In genomic region chr19:40348175-40348574, GRCm38 (mm10) we compare ENCODE assay signal across 9 mouse cellular contexts.
DNase-seq lines count a peak whose midpoint lies in the region; ATAC-seq lines count a peak whose summit lies in the region.
"Had no signal": no experiment of that assay in that cellular context is flagged by ENCODE, and none has a peak within 500 bp of the region (broad histone marks: within the 10 kb centered on the region; RNA-seq: fewer than 3 reads in every experiment).

No protein-coding gene starts in this region.

- no peak overlapping the region for H3K4me2 ChIP-seq in forebrain, embryonic 11.5 days (ENCODE audit: low read depth, low read length, severe bottlenecking)
- no peak overlapping the region for H3K4me2 ChIP-seq in midbrain, embryonic 12.5 days (replicated peaks)
- H3K4me2 ChIP-seq: liver, embryonic 12.5 days had no signal

- no peak overlapping the region for H3K27ac ChIP-seq in heart, embryonic 10.5 days
- H3K27ac ChIP-seq in forebrain, embryonic 11.5 days (ENCODE audit: low read depth, low read length) = peak overlapping the region; percentile 9; the same call in 1 of the 2 replicates
- H3K27ac ChIP-seq in midbrain, embryonic 12.5 days (replicated peaks) = peak overlapping the region; percentile 68
- H3K27ac ChIP-seq: liver, embryonic 12.5 days had no signal

- 85% methylated on average over 7 of the region's 7 CpGs for WGBS in heart, embryonic 10.5 days
- WGBS in forebrain, embryonic 11.5 days = 60% methylated on average over 7 of the region's 7 CpGs
- 46% methylated on average over 7 of the region's 7 CpGs for WGBS in midbrain, embryonic 12.5 days

- no peaks in the 10 kb centered on the region for H3K27me3 ChIP-seq in heart, embryonic 10.5 days (ENCODE audit: insufficient read depth, poor library complexity, severe bottlenecking)
- no peaks in the 10 kb centered on the region for H3K27me3 ChIP-seq in forebrain, embryonic 11.5 days (ENCODE audit: control insufficient read depth, insufficient read depth, low read length)
- H3K27me3 ChIP-seq in midbrain, embryonic 12.5 days = no peaks in the 10 kb centered on the region
- H3K27me3 ChIP-seq: liver, embryonic 12.5 days had no signal

- peaks cover 42% of the 10 kb centered on the region for H3K36me3 ChIP-seq in heart, embryonic 10.5 days
- no peaks in the 10 kb centered on the region; the same call in 1 of the 2 replicates for H3K36me3 ChIP-seq in forebrain, embryonic 11.5 days (ENCODE audit: control insufficient read depth, insufficient read depth, low read length)
- H3K36me3 ChIP-seq in midbrain, embryonic 12.5 days = no peaks in the 10 kb centered on the region

- ATAC-seq in forebrain, embryonic 11.5 days (replicated peaks; ENCODE audit: low FRiP score) = no peak; the same call in 1 of the 2 replicates
- peak; percentile 73 for ATAC-seq in midbrain, embryonic 12.5 days (ENCODE audit: low FRiP score, low read depth)
- ATAC-seq: liver, embryonic 12.5 days had no signal

- H3K9ac ChIP-seq in forebrain, embryonic 11.5 days (ENCODE audit: low read length) = no peak overlapping the region
- no peak overlapping the region for H3K9ac ChIP-seq in midbrain, embryonic 12.5 days (replicated peaks)
- H3K9ac ChIP-seq: liver, embryonic 12.5 days had no signal

- H3K4me1 ChIP-seq in heart, embryonic 10.5 days = no peaks in the 10 kb centered on the region
- H3K4me1 ChIP-seq in forebrain, embryonic 11.5 days (replicated peaks; ENCODE audit: control insufficient read depth, insufficient read depth, low read length) = peaks cover 10% of the 10 kb centered on the region
- H3K4me1 ChIP-seq in midbrain, embryonic 12.5 days = peaks cover 31% of the 10 kb centered on the region
- H3K4me1 ChIP-seq: liver, embryonic 12.5 days had no signal

- no peaks in the 10 kb centered on the region for H3K9me3 ChIP-seq in heart, embryonic 10.5 days
- no peaks in the 10 kb centered on the region for H3K9me3 ChIP-seq in forebrain, embryonic 11.5 days (ENCODE audit: control insufficient read depth, low read length)
- no peaks in the 10 kb centered on the region for H3K9me3 ChIP-seq in midbrain, embryonic 12.5 days
- H3K9me3 ChIP-seq: liver, embryonic 12.5 days had no signal

- H3K4me3 ChIP-seq in heart, embryonic 10.5 days = no peak overlapping the region
- H3K4me3 ChIP-seq in forebrain, embryonic 11.5 days (ENCODE audit: low read depth, low read length) = no peak overlapping the region
- no peak overlapping the region for H3K4me3 ChIP-seq in midbrain, embryonic 12.5 days
- H3K4me3 ChIP-seq: liver, embryonic 12.5 days had no signal

- peak; percentile 57 for DNase-seq in heart, postnatal 4 days
- no peak for DNase-seq in heart, embryonic 10.5 days (ENCODE audit: low spot score)
- peak; percentile 86 for DNase-seq in cerebellum, adult 11 months
- DNase-seq in forebrain, embryonic 11.5 days (ENCODE audit: low spot score) = no peak
- DNase-seq in urinary bladder, adult 18-20 months (ENCODE audit: low spot score in 2 of 2) = no peak
- DNase-seq in gastrocnemius, postnatal 4 days (ENCODE audit: low spot score in 2 of 2) = no peak
- DNase-seq in thymus, postnatal 10 days (ENCODE audit: low spot score in 2 of 2) = no peak

Comparison
In these comparisons a context has a peak if more than half of its experiments do, and no peak if none do; other contexts are left out.
1. DNase-seq: peak in heart, postnatal 4 days (single experiment) and cerebellum, adult 11 months (single experiment); none in heart, embryonic 10.5 days (single experiment), forebrain, embryonic 11.5 days (single experiment), urinary bladder, adult 18-20 months (0 of 2), gastrocnemius, postnatal 4 days (0 of 2) and thymus, postnatal 10 days (0 of 2).